Mouse (Mus musculus) left cerebral cortex, adult 8-10 months (tissue): ENCODE measurements around the gene Evi2a. TPM values are rescaled to one million over a fixed set of nuclear protein-coding genes. Genes with fewer than 3 reads are reported as not detected.

Experiments used
- total RNA-seq, 4 experiments: library from RNA; stranded (reverse); gene quantifications; 2 replicates each; pipeline ENCODE4 v1.2.4; 2022

The Evi2a gene
- total RNA-seq, 4 experiments from 2014 or later: 33.2 to 36.9 (median 34.8) TPM

Other genes with a start within 250 kb of the Evi2a start
- gene Gm9964, start 233.7 kb downstream of the Evi2a start, total RNA-seq: 1 to 10 TPM in 1 of 4 experiments, under 1 TPM in 2, not detected in 1; 0.74 to 2.0 (median 0.98) TPM
- gene Nf1, start 190.9 kb downstream of the Evi2a start, total RNA-seq: 100 to 1,000 TPM; 105 to 139 (median 119) TPM
- 100 to 1,000 TPM; 106 to 132 (median 118) TPM for gene Omg, start 26.5 kb downstream of the Evi2a start, total RNA-seq
- 1 to 10 TPM in 1 of 4 experiments, under 1 TPM in 2, not detected in 1; 0.44 to 2.0 (median 0.66) TPM for gene Evi2b, start 6.8 kb downstream of the Evi2a start, total RNA-seq
- gene Evi2, start within 50 bp of the Evi2a start, total RNA-seq: under 1 TPM in 3 of 4 experiments, not detected in 1; 0.14 to 0.53 (median 0.20) TPM
- 100 to 1,000 TPM; 238 to 263 (median 241) TPM for gene Rab11fip4, start 60.6 kb upstream of the Evi2a start, total RNA-seq